Mouse (Mus musculus) cerebellum, adult (tissue): ENCODE data around the gene Pex12.
"Not testable (repeated sequence)": the region's sequence is repeated elsewhere in the genome, so short reads cannot be mapped to it uniquely, and the experiment has no call there.

ENCODE experiments used
- ATAC-seq: cut with Nextera tagmentation; 2 replicates; pipeline ENCODE4 v1.9.2; 2017; ENCODE audit warnings: mild to moderate bottlenecking, moderate library complexity, mixed read lengths; ENCODE audit not compliant: insufficient number of reproducible peaks, low FRiP score, low TSS enrichment

Pex12 gene

GRCm38 (mm10) chr11:83302526-83303251, at the start of gene Pex12:
Gene Pex12 (minus strand): TSS chr11:83302586.
- peak; percentile 78 for ATAC-seq

- no peak for ATAC-seq
These were observed 39.4 kb upstream of the Pex12 start for GRCm38 (mm10) chr11:83341716-83342245.

- ATAC-seq = no peak
These were observed 37.3 kb upstream of the Pex12 start for GRCm38 (mm10) chr11:83339705-83340104.

GRCm38 (mm10) chr11:83335826-83336225, 33.4 kb upstream of the Pex12 start:
- no peak for ATAC-seq

GRCm38 (mm10) chr11:83327427-83327826, 25.0 kb upstream of the Pex12 start:
- no peak for ATAC-seq

GRCm38 (mm10) chr11:83326692-83327091, 24.3 kb upstream of the Pex12 start:
- not testable (repeated sequence) for ATAC-seq

- no peak for ATAC-seq
These were observed 16.7 kb upstream of the Pex12 start for GRCm38 (mm10) chr11:83319048-83319447.

GRCm38 (mm10) chr11:83312471-83312870, 10.1 kb upstream of the Pex12 start:
- no peak for ATAC-seq

- no peak for ATAC-seq
These were observed 4.4 kb upstream of the Pex12 start for GRCm38 (mm10) chr11:83306700-83307253.

- no peak for ATAC-seq
These were observed 2.1 kb upstream of the Pex12 start for GRCm38 (mm10) chr11:83304485-83304884.

GRCm38 (mm10) chr11:83303751-83304150, 1.4 kb upstream of the Pex12 start:
- no peak for ATAC-seq

- ATAC-seq = no peak
These were observed 262 bp downstream of the Pex12 start for GRCm38 (mm10) chr11:83302124-83302523.

- ATAC-seq = no peak
These were observed 955 bp downstream of the Pex12 start for GRCm38 (mm10) chr11:83301431-83301831.

GRCm38 (mm10) chr11:83299724-83300123, 2.7 kb downstream of the Pex12 start:
- ATAC-seq = no peak

GRCm38 (mm10) chr11:83298225-83299195, 3.9 kb downstream of the Pex12 start, which contains the start of gene Ap2b1:
Gene Ap2b1 (plus strand): TSS chr11:83299024.
- ATAC-seq = peak; percentile 88

- no peak for ATAC-seq
These were observed 4.6 kb downstream of the Pex12 start for GRCm38 (mm10) chr11:83297816-83298215.

GRCm38 (mm10) chr11:83294133-83294532, 8.3 kb downstream of the Pex12 start:
- ATAC-seq = no peak

- ATAC-seq = no peak
These were observed 9.2 kb downstream of the Pex12 start for GRCm38 (mm10) chr11:83293182-83293581.

GRCm38 (mm10) chr11:83292251-83292587, 10.2 kb downstream of the Pex12 start:
- ATAC-seq = no peak

GRCm38 (mm10) chr11:83291375-83292250, 10.8 kb downstream of the Pex12 start:
- ATAC-seq = peak; percentile 100
